Mouse (Mus musculus) heart, embryonic 11.5 days (tissue): ENCODE data around the gene Map3k19. TPM values are rescaled to one million over a fixed set of nuclear protein-coding genes. Genes with fewer than 3 reads are reported as not detected.

ENCODE experiments used
- ATAC-seq: fragments of 200-750 bp; cut with Nextera tagmentation; replicated peaks from 2 replicates; pipeline ENCODE4 v1.8.0; 2017; ENCODE audit warnings: moderate library complexity; ENCODE audit not compliant: insufficient number of reproducible peaks, low FRiP score, low TSS enrichment
- H3K27ac ChIP-seq: fragments of 300-500 bp; sonication (generic); 2 replicates; pipeline ENCODE4 v1.5.1; 2014; ENCODE audit warnings: mild to moderate bottlenecking, low read depth, low read length
- H3K27me3 ChIP-seq: fragments of 300-500 bp; sonication (generic); 2 replicates; pipeline ENCODE4 v1.6.1; 2014; ENCODE audit warnings: mild to moderate bottlenecking, low read length, mixed read lengths; ENCODE audit not compliant: control insufficient read depth, insufficient read depth
- H3K36me3 ChIP-seq: fragments of 300-500 bp; sonication (generic); 2 replicates; pipeline ENCODE4 v1.6.1; 2014; ENCODE audit warnings: mild to moderate bottlenecking, low read length, moderate library complexity, mixed read lengths; ENCODE audit not compliant: control insufficient read depth, insufficient read depth
- H3K4me1 ChIP-seq: fragments of 300-500 bp; sonication (generic); 2 replicates; pipeline ENCODE4 v1.6.1; 2014; ENCODE audit warnings: low read length; ENCODE audit not compliant: control insufficient read depth, insufficient read depth
- H3K4me2 ChIP-seq: fragments of 300-500 bp; sonication (generic); 2 replicates; pipeline ENCODE4 v1.6.1; 2014; ENCODE audit warnings: mild to moderate bottlenecking, moderate library complexity
- H3K4me3 ChIP-seq: fragments of 300-500 bp; sonication (generic); 2 replicates; pipeline ENCODE4 v1.5.1; 2014; ENCODE audit warnings: low read depth, low read length
- H3K9ac ChIP-seq: fragments of 300-500 bp; sonication (generic); 2 replicates; pipeline ENCODE4 v1.6.1; 2014; ENCODE audit warnings: mild to moderate bottlenecking, low read depth, low read length, moderate library complexity
- H3K9me3 ChIP-seq: fragments of 300-500 bp; sonication (generic); replicated peaks from 2 replicates; pipeline ENCODE4 v1.6.1; 2016; ENCODE audit warnings: low read length; ENCODE audit not compliant: control insufficient read depth
- WGBS: fragments of 180-500 bp; shearing (Covaris S2); extraction: QIAGEN DNeasy Blood & Tissue Kit; methylation state at CpG from one replicate; pipeline ENCODE4 v1.1.7; 2014; ENCODE audit not compliant: insufficient replicate concordance; 5-methylcytosine and 5-hydroxymethylcytosine counted together
- polyA plus RNA-seq: library from polyadenylated mRNA; unstranded; fragments of >200 nt; fragmentation: Nextera tagmentation; extraction: Ambion mirVana; gene quantifications from 2 replicates; pipeline ENCODE4 v1.2.1, GENCODE M21; 2014

The Map3k19 gene
- polyA plus RNA-seq, 1 experiment from 2014 or later: not detected

DNA sequence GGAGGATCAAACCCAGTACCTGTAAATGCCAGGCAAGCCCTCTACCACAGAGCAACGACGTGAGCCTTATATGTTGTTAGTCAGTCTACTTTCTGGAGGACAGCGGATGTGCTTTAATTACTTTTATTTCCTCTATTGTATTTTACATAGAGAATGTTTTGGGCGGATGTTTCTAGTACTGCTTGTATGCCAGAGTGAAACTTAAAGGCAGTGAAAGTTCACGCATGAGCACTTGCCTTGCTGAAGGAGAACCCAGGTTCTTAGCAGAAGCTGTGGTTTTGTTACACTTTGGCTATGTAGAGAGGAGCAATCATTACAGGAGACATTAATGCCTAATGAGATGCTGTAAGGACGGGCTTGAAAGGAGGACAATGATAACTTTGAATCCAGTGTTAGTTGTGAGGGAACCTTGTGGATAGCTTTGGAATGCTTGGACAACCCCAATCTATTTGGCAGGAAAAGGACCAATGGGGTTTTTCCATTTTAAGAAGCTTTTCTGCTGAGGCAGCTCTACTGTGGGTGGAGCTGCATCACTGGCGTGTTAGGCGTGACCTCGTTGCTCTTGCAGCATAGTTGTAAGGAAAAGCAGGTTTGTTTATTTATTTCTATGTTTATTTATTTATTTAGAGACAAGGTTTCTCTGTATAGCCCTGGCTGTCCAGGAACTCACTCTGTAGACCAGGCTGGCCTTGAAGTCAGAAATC, 4.3 kb upstream of the Map3k19 start:
- ATAC-seq: no peak
- no peak overlapping the region for H3K9ac ChIP-seq
- H3K9me3 ChIP-seq: no peaks in the 10 kb centered on the region
- H3K27me3 ChIP-seq: no peaks in the 10 kb centered on the region
- no peak overlapping the region for H3K4me3 ChIP-seq
- no peak overlapping the region for H3K4me2 ChIP-seq
- no peaks in the 10 kb centered on the region for H3K4me1 ChIP-seq
- 77% methylated on average over 9 of the region's 9 CpGs for WGBS
- H3K27ac ChIP-seq: no peak overlapping the region
- no peaks in the 10 kb centered on the region for H3K36me3 ChIP-seq

DNA sequence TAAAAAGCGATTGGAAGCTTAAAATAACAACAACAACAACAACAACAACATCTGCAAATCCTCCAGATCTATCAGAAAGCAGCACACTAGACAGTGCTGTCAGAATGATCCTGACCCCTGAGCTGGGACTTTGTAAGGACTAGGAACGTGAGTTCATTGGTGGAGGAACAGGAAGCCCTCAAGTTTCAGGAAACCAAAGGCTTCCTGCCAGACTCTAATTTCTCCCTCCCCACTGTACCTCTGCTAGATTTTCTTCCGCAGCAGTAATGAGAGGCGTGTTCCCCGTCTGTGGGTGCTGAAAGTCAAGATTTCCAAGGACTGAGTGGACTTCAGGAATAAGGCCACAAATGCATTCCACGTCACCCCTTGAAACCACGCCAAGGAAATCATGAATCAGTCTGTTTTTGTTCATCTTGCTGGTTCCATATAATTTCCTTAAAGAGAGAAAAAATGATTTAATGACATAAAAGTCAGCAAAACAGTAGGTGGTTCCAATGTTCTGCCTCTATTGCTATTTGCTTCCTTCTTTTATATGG, 4.7 kb downstream of the Map3k19 start:
- no peak for ATAC-seq
- H3K27ac ChIP-seq: no peak overlapping the region
- H3K4me2 ChIP-seq: no peak overlapping the region
- no peaks in the 10 kb centered on the region for H3K4me1 ChIP-seq
- no peaks in the 10 kb centered on the region for H3K27me3 ChIP-seq
- WGBS: 68% methylated on average over 7 of the region's 7 CpGs
- no peaks in the 10 kb centered on the region for H3K36me3 ChIP-seq
- no peak overlapping the region for H3K9ac ChIP-seq
- peaks cover 6% of the 10 kb centered on the region for H3K9me3 ChIP-seq
- no peak overlapping the region for H3K4me3 ChIP-seq

GRCm38 (mm10) chr1:127845472-127845871, 9.4 kb downstream of the Map3k19 start:
- Histone ChIP-seq H3K4me2 (no peak overlapping the region), H3K27ac (no peak overlapping the region), H3K27me3 (no peaks in the 10 kb centered on the region), H3K9ac (no peak overlapping the region), H3K36me3 (no peaks in the 10 kb centered on the region), H3K4me1 (no peaks in the 10 kb centered on the region), H3K9me3 (no peaks in the 10 kb centered on the region), H3K4me3 (no peak overlapping the region)
- 43% methylated on average over 5 of the region's 5 CpGs for WGBS
- no peak for ATAC-seq

GRCm38 (mm10) chr1:127838602-127839001, 16.2 kb downstream of the Map3k19 start:
- Histone ChIP-seq H3K27ac (no peak overlapping the region), H3K9ac (no peak overlapping the region), H3K36me3 (no peaks in the 10 kb centered on the region), H3K27me3 (no peaks in the 10 kb centered on the region), H3K4me1 (no peaks in the 10 kb centered on the region), H3K4me2 (no peak overlapping the region), H3K9me3 (no peaks in the 10 kb centered on the region), H3K4me3 (no peak overlapping the region)
- 53% methylated on average over 1 of the region's 1 CpGs for WGBS
- no peak for ATAC-seq

- Histone ChIP-seq H3K4me1 (no peaks in the 10 kb centered on the region), H3K36me3 (no peaks in the 10 kb centered on the region), H3K4me3 (no peak overlapping the region), H3K4me2 (no peak overlapping the region), H3K27me3 (no peaks in the 10 kb centered on the region), H3K27ac (no peak overlapping the region), H3K9me3 (no peaks in the 10 kb centered on the region), H3K9ac (no peak overlapping the region)
- 77% methylated on average over 4 of the region's 4 CpGs for WGBS
- ATAC-seq: no peak
Measured at GRCm38 (mm10) chr1:127836619-127837018, 18.2 kb downstream of the Map3k19 start.

GRCm38 (mm10) chr1:127834202-127834601, 20.6 kb downstream of the Map3k19 start:
- ATAC-seq: no peak
- Histone ChIP-seq H3K36me3 (no peaks in the 10 kb centered on the region), H3K27ac (no peak overlapping the region), H3K27me3 (no peaks in the 10 kb centered on the region), H3K9ac (no peak overlapping the region), H3K9me3 (no peaks in the 10 kb centered on the region), H3K4me3 (no peak overlapping the region), H3K4me2 (no peak overlapping the region), H3K4me1 (no peaks in the 10 kb centered on the region)
- 35% methylated on average over 4 of the region's 4 CpGs for WGBS

DNA sequence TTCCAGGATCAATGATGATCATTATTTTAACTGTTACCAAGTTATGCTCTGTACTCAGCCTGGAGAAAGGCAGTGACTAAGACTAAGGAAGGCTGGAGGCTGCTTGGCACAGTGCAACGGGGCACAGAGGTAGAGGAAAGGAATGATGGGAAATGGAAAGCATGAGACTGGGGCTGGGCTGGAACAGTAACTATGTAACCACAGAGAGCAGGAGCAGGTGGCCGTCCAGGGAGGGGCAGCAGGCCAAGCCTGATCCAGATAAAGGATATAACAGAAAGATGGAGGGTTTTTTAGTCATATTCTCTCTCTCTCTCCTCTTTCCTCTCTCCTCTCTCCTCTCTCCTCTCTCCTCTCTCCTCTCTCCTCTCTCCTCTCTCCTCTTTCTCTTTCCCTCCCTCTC, 21.1 kb downstream of the Map3k19 start:
- Histone ChIP-seq H3K4me3 (no peak overlapping the region), H3K27me3 (no peaks in the 10 kb centered on the region), H3K4me2 (no peak overlapping the region), H3K36me3 (no peaks in the 10 kb centered on the region), H3K9me3 (no peaks in the 10 kb centered on the region), H3K9ac (no peak overlapping the region), H3K4me1 (no peaks in the 10 kb centered on the region), H3K27ac (no peak overlapping the region)
- ATAC-seq: no peak
- WGBS: 67% methylated on average over 2 of the region's 2 CpGs

GRCm38 (mm10) chr1:127830215-127830921, 24.5 kb downstream of the Map3k19 start:
- Histone ChIP-seq H3K9me3 (no peaks in the 10 kb centered on the region), H3K36me3 (no peaks in the 10 kb centered on the region), H3K4me3 (no peak overlapping the region), H3K27ac (no peak overlapping the region), H3K27me3 (no peaks in the 10 kb centered on the region), H3K4me1 (no peaks in the 10 kb centered on the region), H3K9ac (no peak overlapping the region), H3K4me2 (no peak overlapping the region)
- ATAC-seq: no peak
- WGBS: 81% methylated on average over 13 of the region's 13 CpGs
